Mouse (Mus musculus): ENCODE results near the gene Zdhhc3. TPM values are rescaled to one million over a fixed set of nuclear protein-coding genes. Genes with fewer than 3 reads are reported as not detected.

The Zdhhc3 gene
- total and polyA plus RNA-seq, 2 experiments from 2014 or later = 35.7 to 73.5 TPM

- Histone ChIP-seq H3K27me3 (ENCODE audit: control insufficient read depth, insufficient read depth, low read length) (no peaks in the 10 kb centered on the region), H3K4me3 (ENCODE audit: low read depth, low read length) (no peak overlapping the region), H3K4me1 (ENCODE audit: control insufficient read depth, insufficient read depth) (no peaks in the 10 kb centered on the region; the same call in 1 of the 2 replicates), H3K9ac (replicated peaks; ENCODE audit: low read depth, low read length) (no peak overlapping the region), H3K36me3 (replicated peaks; ENCODE audit: control insufficient read depth, insufficient read depth, low read length) (no peaks in the 10 kb centered on the region), H3K27ac (ENCODE audit: low read depth) (no peak overlapping the region), H3K4me2 (ENCODE audit: low read depth, low read length) (peak overlapping the region; percentile 14; the same call in 1 of the 2 replicates), H3K9me3 (replicated peaks; ENCODE audit: control insufficient read depth, low read length) (no peaks in the 10 kb centered on the region)
- TF ChIP-seq EP300 (IDR thresholded peaks at IDR 0.05; ENCODE audit: low read depth) = no peak
- no peak for TF ChIP-seq CTCF (IDR thresholded peaks at IDR 0.05; ENCODE audit: low read depth)
- peak; percentile 19; the same call in 1 of the 2 replicates for ATAC-seq (ENCODE audit: insufficient read depth, low read depth)
- WGBS = 39% methylated on average over 29 of the region's 30 CpGs
- DNase-seq (ENCODE audit: low spot score) = no peak
Measured at GRCm38 (mm10) chr9:123156910-123157361, 43.9 kb upstream of the Zdhhc3 start.

- Histone ChIP-seq H3K27ac (ENCODE audit: low read depth) (no peak overlapping the region), H3K9ac (replicated peaks; ENCODE audit: low read depth, low read length) (no peak overlapping the region), H3K4me3 (ENCODE audit: low read depth, low read length) (no peak overlapping the region), H3K36me3 (replicated peaks; ENCODE audit: control insufficient read depth, insufficient read depth, low read length) (no peaks in the 10 kb centered on the region), H3K4me1 (ENCODE audit: control insufficient read depth, insufficient read depth) (no peaks in the 10 kb centered on the region; the same call in 1 of the 2 replicates), H3K9me3 (replicated peaks; ENCODE audit: control insufficient read depth, low read length) (no peaks in the 10 kb centered on the region), H3K4me2 (ENCODE audit: low read depth, low read length) (no peak overlapping the region), H3K27me3 (ENCODE audit: control insufficient read depth, insufficient read depth, low read length) (no peaks in the 10 kb centered on the region)
- no peak for TF ChIP-seq EP300 (IDR thresholded peaks at IDR 0.05; ENCODE audit: low read depth)
- no peak for TF ChIP-seq CTCF (IDR thresholded peaks at IDR 0.05; ENCODE audit: low read depth)
- 74% methylated on average over 2 of the region's 2 CpGs for WGBS
- no peak for DNase-seq (ENCODE audit: low spot score)
- ATAC-seq (ENCODE audit: insufficient read depth, low read depth) = no peak
Measured at GRCm38 (mm10) chr9:123153121-123153520, 40.1 kb upstream of the Zdhhc3 start.

DNA sequence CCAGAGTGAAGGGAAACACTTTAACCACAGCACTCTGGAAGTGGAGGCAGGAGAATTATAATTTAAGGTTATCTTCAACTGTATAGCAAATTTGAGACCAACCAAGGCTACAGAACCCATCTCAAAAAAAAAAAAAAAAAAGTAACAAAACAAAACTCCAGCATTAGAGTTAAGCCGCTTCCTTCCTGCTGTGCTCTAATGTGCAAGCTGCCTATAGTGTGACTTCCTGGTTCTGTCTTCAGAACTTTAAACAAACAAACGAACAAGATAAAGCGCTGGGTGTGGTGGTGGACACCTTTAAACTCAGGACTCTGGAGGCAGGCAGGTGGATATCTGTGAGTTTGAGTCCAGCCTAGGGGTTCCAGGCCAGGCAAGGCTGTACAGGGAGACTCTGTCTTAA is 39.0 kb upstream of the Zdhhc3 start:
- ATAC-seq (ENCODE audit: insufficient read depth, low read depth) = no peak
- Histone ChIP-seq H3K27ac (ENCODE audit: low read depth) (peak overlapping the region; percentile 43; the same call in 1 of the 2 replicates), H3K9me3 (replicated peaks; ENCODE audit: control insufficient read depth, low read length) (no peaks in the 10 kb centered on the region), H3K4me2 (ENCODE audit: low read depth, low read length) (no peak overlapping the region), H3K36me3 (replicated peaks; ENCODE audit: control insufficient read depth, insufficient read depth, low read length) (no peaks in the 10 kb centered on the region), H3K9ac (replicated peaks; ENCODE audit: low read depth, low read length) (no peak overlapping the region), H3K4me3 (ENCODE audit: low read depth, low read length) (no peak overlapping the region), H3K27me3 (ENCODE audit: control insufficient read depth, insufficient read depth, low read length) (no peaks in the 10 kb centered on the region), H3K4me1 (ENCODE audit: control insufficient read depth, insufficient read depth) (no peaks in the 10 kb centered on the region; the same call in 1 of the 2 replicates)
- 57% methylated on average over 3 of the region's 3 CpGs for WGBS
- DNase-seq (ENCODE audit: low spot score) = no peak
- TF ChIP-seq EP300 (IDR thresholded peaks at IDR 0.05; ENCODE audit: low read depth) (no peak), CTCF (IDR thresholded peaks at IDR 0.05; ENCODE audit: low read depth) (no peak)

- DNase-seq (ENCODE audit: low spot score) (no peak), ATAC-seq (ENCODE audit: insufficient read depth, low read depth) (no peak)
- H3K4me2 ChIP-seq (ENCODE audit: low read depth, low read length) = no peak overlapping the region
- 26% methylated on average over 1 of the region's 1 CpGs for WGBS
- no peaks in the 10 kb centered on the region; the same call in 1 of the 2 replicates for H3K4me1 ChIP-seq (ENCODE audit: control insufficient read depth, insufficient read depth)
- H3K36me3 ChIP-seq (replicated peaks; ENCODE audit: control insufficient read depth, insufficient read depth, low read length) = no peaks in the 10 kb centered on the region
- no peak overlapping the region for H3K4me3 ChIP-seq (ENCODE audit: low read depth, low read length)
- no peaks in the 10 kb centered on the region for H3K9me3 ChIP-seq (replicated peaks; ENCODE audit: control insufficient read depth, low read length)
- peak overlapping the region; percentile 38; the same call in 1 of the 2 replicates for H3K27ac ChIP-seq (ENCODE audit: low read depth)
- TF ChIP-seq CTCF (IDR thresholded peaks at IDR 0.05; ENCODE audit: low read depth) = no peak
- no peak for TF ChIP-seq EP300 (IDR thresholded peaks at IDR 0.05; ENCODE audit: low read depth)
- H3K27me3 ChIP-seq (ENCODE audit: control insufficient read depth, insufficient read depth, low read length) = no peaks in the 10 kb centered on the region
- no peak overlapping the region for H3K9ac ChIP-seq (replicated peaks; ENCODE audit: low read depth, low read length)
Measured at GRCm38 (mm10) chr9:123151561-123151960, 38.6 kb upstream of the Zdhhc3 start.

DNA sequence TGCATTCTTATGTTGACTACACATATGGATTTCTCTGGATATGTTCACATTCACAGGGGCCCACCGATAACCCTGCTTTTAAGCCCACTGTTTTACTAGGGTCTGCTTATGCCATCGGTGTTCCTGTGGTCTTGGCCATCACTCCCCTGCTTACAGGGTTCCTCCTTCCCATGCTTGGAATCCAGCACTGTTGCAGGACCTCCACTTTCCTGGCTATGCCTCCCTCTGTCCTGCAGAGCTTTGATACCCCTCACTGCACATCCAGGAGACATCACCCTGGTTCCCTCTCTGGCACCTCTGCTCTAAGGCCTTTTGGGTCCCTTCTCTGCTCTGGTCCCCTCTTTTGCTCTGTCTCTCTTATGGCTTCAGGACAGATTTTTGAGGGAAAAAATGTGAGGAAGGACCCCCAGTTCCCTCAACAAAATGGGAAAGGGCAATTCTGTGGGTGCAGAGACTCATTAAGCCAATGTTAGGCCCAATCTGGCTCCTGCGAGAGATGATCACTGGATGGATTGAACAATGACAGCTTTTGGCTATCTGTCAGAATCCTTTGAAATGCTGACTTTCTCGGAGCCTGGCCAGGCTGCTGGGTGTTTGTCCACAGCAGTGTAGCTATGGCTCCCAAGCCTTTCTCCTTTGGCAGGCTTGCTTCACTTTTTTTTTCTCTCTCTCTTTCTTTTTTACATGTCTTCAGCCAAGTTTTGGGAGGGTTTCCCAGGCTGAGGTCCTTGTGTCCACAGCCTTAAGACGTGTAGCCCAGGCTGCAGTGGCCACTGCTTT is 37.4 kb upstream of the Zdhhc3 start, which contains the start of gene Clec3b:
TSS of gene Clec3b (plus strand) at position 706 of the 780 bp plus-strand sequence.
- no peak for DNase-seq (ENCODE audit: low spot score)
- H3K4me1 ChIP-seq (ENCODE audit: control insufficient read depth, insufficient read depth) = no peaks in the 10 kb centered on the region; the same call in 1 of the 2 replicates
- TF ChIP-seq CTCF (IDR thresholded peaks at IDR 0.05; ENCODE audit: low read depth) = no peak
- no peak within 1 kb of the TSS for H3K9ac ChIP-seq (replicated peaks; ENCODE audit: low read depth, low read length)
- no peak within 1 kb of the TSS for H3K4me3 ChIP-seq (ENCODE audit: low read depth, low read length)
- no peak within 1 kb of the TSS for H3K4me2 ChIP-seq (ENCODE audit: low read depth, low read length)
- peak within 1 kb of the TSS; percentile 38; the same call in 1 of the 2 replicates for H3K27ac ChIP-seq (ENCODE audit: low read depth)
- H3K9me3 ChIP-seq (replicated peaks; ENCODE audit: control insufficient read depth, low read length) = 0 out of 2 replicates have a peak, but pooled peaks cover 4% of the 10 kb centered on the region
- 73% methylated on average over 5 of the region's 5 CpGs for WGBS
- H3K36me3 ChIP-seq (replicated peaks; ENCODE audit: control insufficient read depth, insufficient read depth, low read length) = no peaks in the 10 kb centered on the region
- no peaks in the 10 kb centered on the region for H3K27me3 ChIP-seq (ENCODE audit: control insufficient read depth, insufficient read depth, low read length)
- no peak for ATAC-seq (ENCODE audit: insufficient read depth, low read depth)

All from heart, postnatal 0 days (tissue).